Mouse (Mus musculus) liver, embryonic 14.5 days (tissue): Measurements from ENCODE around the gene Cd1d1.

Source experiments
- CTCF ChIP-seq: IDR thresholded peaks from 2 replicates; pipeline ENCODE4 v1.5.1; 2016; ENCODE audit warnings: antibody characterized with exemption, low read depth, control low read depth
- EP300 ChIP-seq: IDR thresholded peaks from 2 replicates; pipeline ENCODE4 v1.6.1; 2016; ENCODE audit warnings: antibody characterized with exemption, low read depth

GRCm38 (mm10) chr3:87017707-87018106 lies 18.5 kb upstream of the Cd1d1 start:
- TF ChIP-seq CTCF (no peak), EP300 (no peak)
